Mouse (Mus musculus) thymus, adult 2 months (tissue): ENCODE measurements around the gene Rhof.

Experiments used
- CTCF ChIP-seq: fragments of 200-500 bp; IDR thresholded peaks from 2 replicates; pipeline ENCODE4 v1.5.1; 2012; ENCODE audit warnings: mild to moderate bottlenecking, control low read depth, low read length, moderate library complexity, borderline replicate concordance; ENCODE audit not compliant: control insufficient read depth, poor library complexity, insufficient read depth; ENCODE audit errors: extremely low read depth
- POLR2A ChIP-seq: fragments of 200-500 bp; IDR thresholded peaks from 2 replicates; pipeline ENCODE4 v1.6.1; 2012; ENCODE audit warnings: mild to moderate bottlenecking, low read length, control low read depth, moderate library complexity; ENCODE audit not compliant: control insufficient read depth, poor library complexity, insufficient read depth; ENCODE audit errors: extremely low read depth

DNA sequence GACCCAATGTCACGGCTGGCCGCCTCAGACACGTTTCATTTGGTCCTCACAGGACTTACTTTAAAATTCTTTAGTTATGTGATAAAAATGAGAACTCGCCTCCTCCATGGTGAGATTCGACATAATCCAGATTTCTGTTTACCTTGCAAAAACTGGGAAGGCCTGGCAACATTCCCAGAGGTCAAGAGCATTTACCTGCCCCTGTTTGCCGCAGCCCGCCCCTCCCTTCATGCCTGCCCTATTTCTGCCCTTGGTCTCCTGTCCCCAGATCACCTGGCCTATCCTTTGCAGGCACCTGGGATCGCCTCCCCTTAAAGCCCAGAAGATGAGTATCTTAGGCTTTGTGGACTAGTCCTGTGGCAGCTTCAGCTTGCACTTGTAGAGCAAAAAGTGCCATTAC, 14.7 kb downstream of the Rhof start:
- TF ChIP-seq CTCF: no peak
- no peak for TF ChIP-seq POLR2A
